Mouse (Mus musculus) liver, embryonic 14.5 days (tissue): ENCODE measurements at regions not wholly inside any gene's neighbourhood (a gene's known extent, or its start where the extent isn't known, plus 50 kb on each side); places are given as distances from the start of the nearest gene placed in this dataset.

Experiments used
- ATAC-seq: fragments of 200-750 bp; cut with Nextera tagmentation; 2 replicates; pipeline ENCODE4 v1.8.0; 2017; ENCODE audit warnings: moderate number of reproducible peaks, mild to moderate bottlenecking, moderate library complexity; ENCODE audit not compliant: insufficient read depth
- DNase-seq, 3 experiments: peaks; one replicate each; pipeline ENCODE4 v3.0.0-alpha.2; 2012 to 2013; ENCODE audit warnings: low read depth in 3 of 3, low spot score in 3 of 3
- H3K27ac ChIP-seq: fragments of 300-500 bp; sonication (generic); 2 replicates; pipeline ENCODE4 v1.5.1; 2014; ENCODE audit warnings: moderate library complexity, mild to moderate bottlenecking, control low read depth, inconsistent platforms
- H3K27me3 ChIP-seq: fragments of 300-500 bp; sonication (generic); 2 replicates; pipeline ENCODE4 v1.6.1; 2014; ENCODE audit warnings: mild to moderate bottlenecking, low read length, moderate library complexity; ENCODE audit not compliant: control insufficient read depth, insufficient read depth
- H3K36me3 ChIP-seq: fragments of 300-500 bp; sonication (generic); replicated peaks from 2 replicates; pipeline ENCODE4 v1.6.1; 2014; ENCODE audit warnings: low read depth; ENCODE audit not compliant: control insufficient read depth, insufficient read depth
- H3K4me1 ChIP-seq, 2 experiments: fragments of 200-500 bp in 1 of 2; fragments of 300-500 bp in 1 of 2; sonication (generic) in 1 of 2; replicated peaks; 2 replicates each; pipeline ENCODE4 v1.6.1; 2012 to 2014; ENCODE audit warnings: antibody characterized with exemption in 1 of 2, inconsistent platforms in 1 of 2, low read length in 1 of 2; ENCODE audit not compliant: control insufficient read depth in 2 of 2, insufficient read depth in 2 of 2
- H3K4me2 ChIP-seq: fragments of 300-500 bp; sonication (generic); 2 replicates; pipeline ENCODE4 v1.6.1; 2014; ENCODE audit warnings: low read depth, mild to moderate bottlenecking, control low read depth, moderate library complexity
- H3K4me3 ChIP-seq, 2 experiments: fragments of 200-500 bp in 1 of 2; fragments of 300-500 bp in 1 of 2; sonication (generic) in 1 of 2; 2 replicates each; pipeline ENCODE4 v1.5.1; 2012 to 2014; ENCODE audit warnings: low read depth in 2 of 2, low read length in 2 of 2, mild to moderate bottlenecking in 2 of 2, control low read depth in 1 of 2, inconsistent platforms in 1 of 2, moderate library complexity in 1 of 2; ENCODE audit not compliant: insufficient read depth in 1 of 2
- H3K9ac ChIP-seq: fragments of 300-500 bp; sonication (generic); replicated peaks from 2 replicates; pipeline ENCODE4 v1.6.1; 2014; ENCODE audit warnings: mild to moderate bottlenecking, control low read depth, moderate library complexity
- H3K9me3 ChIP-seq: fragments of 300-500 bp; sonication (generic); 2 replicates; pipeline ENCODE4 v1.6.1; 2016; ENCODE audit warnings: low read length, mixed read lengths; ENCODE audit not compliant: control insufficient read depth
- CTCF ChIP-seq: IDR thresholded peaks from 2 replicates; pipeline ENCODE4 v1.5.1; 2016; ENCODE audit warnings: antibody characterized with exemption, low read depth, control low read depth
- EP300 ChIP-seq: IDR thresholded peaks from 2 replicates; pipeline ENCODE4 v1.6.1; 2016; ENCODE audit warnings: antibody characterized with exemption, low read depth
- WGBS: fragments of 180-500 bp; shearing (Covaris S2); extraction: QIAGEN DNeasy Blood & Tissue Kit; methylation state at CpG from one replicate; pipeline ENCODE4 v1.1.7; 2014; ENCODE audit not compliant: insufficient replicate concordance; 5-methylcytosine and 5-hydroxymethylcytosine counted together

DNA sequence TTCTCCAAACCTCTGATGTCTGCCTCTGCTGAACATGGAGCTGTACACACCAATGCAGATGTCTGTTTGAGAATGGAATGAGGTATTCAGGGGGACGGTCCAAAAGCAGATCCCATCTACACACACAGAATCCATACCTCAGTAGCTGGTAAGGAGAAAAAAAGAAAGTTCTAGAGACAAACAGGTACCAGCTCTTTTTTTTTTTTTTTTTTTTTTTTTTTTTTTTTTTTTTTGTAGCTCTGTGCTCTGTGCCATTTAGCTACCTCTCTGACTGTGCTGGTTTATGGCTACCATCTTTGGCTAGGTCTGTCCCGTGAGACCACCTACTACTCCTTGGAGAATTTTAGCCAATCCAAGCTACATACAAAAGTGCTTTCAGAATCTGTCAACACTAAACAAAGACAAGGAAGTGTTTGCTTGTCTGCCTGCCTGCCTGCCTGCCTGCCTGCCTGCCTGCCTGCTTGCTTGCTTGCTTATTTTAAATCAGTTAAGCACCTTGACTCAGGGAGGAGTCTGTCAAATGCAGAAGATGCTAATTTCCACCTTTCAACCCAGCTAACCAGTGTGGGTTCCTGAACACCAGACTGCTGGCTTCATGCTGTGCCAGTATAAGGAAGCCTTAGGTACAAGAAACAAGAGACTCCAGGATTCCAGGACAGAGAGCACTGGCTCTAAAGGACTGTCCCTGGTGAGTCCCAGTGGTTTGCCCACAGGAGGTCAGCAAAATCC lies 190.0 kb upstream of the Cdh5 start:
- no peaks in the 10 kb centered on the region for H3K4me1 ChIP-seq
- H3K4me3 ChIP-seq: no peak overlapping the region
- WGBS: 58% methylated on average over 2 of the region's 2 CpGs
- no peak for DNase-seq
- H3K9me3 ChIP-seq: no peaks in the 10 kb centered on the region
- no peaks in the 10 kb centered on the region for H3K36me3 ChIP-seq
- no peak overlapping the region for H3K4me2 ChIP-seq
- H3K27me3 ChIP-seq: no peaks in the 10 kb centered on the region
- no peak for ATAC-seq
- H3K9ac ChIP-seq: no peak overlapping the region
- TF ChIP-seq CTCF: no peak
- H3K27ac ChIP-seq: no peak overlapping the region

GRCm38 (mm10) chr8:103912983-103913926 lies 188.2 kb upstream of the Cdh5 start:
- H3K27ac ChIP-seq: no peak overlapping the region
- no peak overlapping the region for H3K4me3 ChIP-seq
- DNase-seq (no peak), ATAC-seq (no peak)
- no peaks in the 10 kb centered on the region for H3K4me1 ChIP-seq
- H3K4me2 ChIP-seq: no peak overlapping the region
- H3K9me3 ChIP-seq: no peaks in the 10 kb centered on the region
- 59% methylated on average over 9 of the region's 9 CpGs for WGBS
- no peaks in the 10 kb centered on the region for H3K36me3 ChIP-seq
- no peak overlapping the region for H3K9ac ChIP-seq
- H3K27me3 ChIP-seq: no peaks in the 10 kb centered on the region
- TF ChIP-seq EP300: no peak

DNA sequence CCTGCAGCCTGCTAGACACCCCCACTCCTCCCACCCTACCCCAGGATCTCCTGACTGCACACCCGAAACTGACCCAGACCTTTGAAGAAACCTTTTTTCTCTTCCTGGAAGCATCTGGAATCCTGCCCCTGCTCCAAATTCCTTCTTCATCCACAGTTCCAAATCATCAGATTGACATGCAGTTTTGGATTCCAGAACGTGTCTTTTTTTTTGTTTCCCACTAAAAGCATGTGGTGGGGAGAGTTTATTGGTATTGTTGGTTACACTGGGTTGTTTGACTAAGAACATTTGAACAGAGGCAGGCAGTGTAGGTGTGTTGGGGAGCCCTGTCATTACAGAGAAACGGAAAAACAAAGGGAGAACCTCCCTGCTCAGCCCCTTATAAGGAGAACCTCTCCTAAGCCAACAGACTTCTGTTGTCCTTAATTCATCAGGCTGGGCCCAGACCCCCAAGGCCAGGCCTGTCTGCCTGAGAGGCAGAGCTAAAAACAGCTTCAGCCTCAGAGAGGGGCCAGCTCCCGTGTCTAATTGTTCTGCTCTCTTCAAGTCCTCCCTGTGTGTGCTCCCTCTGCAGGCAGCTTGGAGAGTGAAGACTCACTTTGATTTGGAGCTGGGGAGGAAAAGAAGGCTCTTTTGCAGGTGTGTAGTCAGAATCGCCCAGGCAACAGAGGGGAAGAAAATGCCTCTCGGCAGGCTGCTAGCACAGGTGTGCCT lies 187.3 kb upstream of the Cdh5 start:
- H3K4me2 ChIP-seq: no peak overlapping the region
- no peak overlapping the region for H3K4me3 ChIP-seq
- WGBS: 42% methylated on average over 6 of the region's 6 CpGs
- no peak overlapping the region for H3K27ac ChIP-seq
- ATAC-seq: no peak
- no peak for DNase-seq
- H3K4me1 ChIP-seq: no peaks in the 10 kb centered on the region
- H3K36me3 ChIP-seq: no peaks in the 10 kb centered on the region
- no peaks in the 10 kb centered on the region for H3K9me3 ChIP-seq
- no peak for TF ChIP-seq CTCF
- TF ChIP-seq EP300: no peak
- no peaks in the 10 kb centered on the region for H3K27me3 ChIP-seq
- H3K9ac ChIP-seq: no peak overlapping the region

DNA sequence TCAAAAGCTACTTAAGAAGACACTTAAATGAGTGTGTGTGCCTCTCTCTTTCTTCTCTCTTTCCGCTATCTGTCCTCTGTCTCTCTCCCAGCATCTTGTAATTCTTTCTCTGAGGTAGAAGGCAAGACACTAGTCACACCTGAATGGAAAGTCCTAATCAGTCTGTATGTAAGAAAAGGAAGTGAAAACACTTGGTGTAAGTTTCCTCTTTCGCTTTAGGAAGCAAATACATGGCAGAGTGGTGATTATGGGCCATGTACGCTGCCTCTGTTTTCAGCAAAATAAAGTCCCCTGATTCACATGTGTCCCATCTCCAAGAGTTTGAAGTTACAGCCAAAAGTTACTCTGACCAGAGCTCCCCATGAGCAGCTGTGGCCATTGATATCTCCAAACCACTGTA lies 182.1 kb upstream of the Cdh5 start:
- H3K27ac ChIP-seq: no peak overlapping the region
- H3K36me3 ChIP-seq: no peaks in the 10 kb centered on the region
- H3K27me3 ChIP-seq: no peaks in the 10 kb centered on the region
- no peak overlapping the region for H3K4me3 ChIP-seq
- H3K4me2 ChIP-seq: no peak overlapping the region
- no peaks in the 10 kb centered on the region for H3K4me1 ChIP-seq
- TF ChIP-seq CTCF: no peak
- no peak for TF ChIP-seq EP300
- ATAC-seq (no peak), DNase-seq (no peak)
- no peak overlapping the region for H3K9ac ChIP-seq
- no peaks in the 10 kb centered on the region for H3K9me3 ChIP-seq
- 59% methylated on average over 3 of the region's 3 CpGs for WGBS

DNA sequence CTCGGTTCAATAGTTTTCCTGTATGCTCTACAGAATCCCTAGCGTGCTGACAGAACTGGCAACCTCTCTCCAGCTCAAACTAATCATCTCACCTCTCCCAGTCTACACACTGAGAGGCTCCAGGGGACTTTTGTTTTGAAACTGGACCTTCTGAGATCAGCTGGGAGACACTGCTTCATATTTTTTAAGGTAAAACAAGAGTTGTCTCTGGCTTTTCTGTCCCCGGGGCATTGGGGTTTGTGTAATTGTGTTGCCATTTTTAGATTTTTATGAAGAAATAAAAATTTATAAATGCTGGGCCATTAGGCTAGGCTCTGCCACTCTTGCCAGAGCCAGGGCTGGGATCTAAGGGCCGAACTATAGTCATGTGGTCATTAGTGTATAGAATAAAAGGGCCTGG lies 179.8 kb upstream of the Cdh5 start:
- no peaks in the 10 kb centered on the region for H3K9me3 ChIP-seq
- no peak overlapping the region for H3K9ac ChIP-seq
- no peaks in the 10 kb centered on the region for H3K36me3 ChIP-seq
- no peaks in the 10 kb centered on the region for H3K27me3 ChIP-seq
- TF ChIP-seq EP300: no peak
- no peak for TF ChIP-seq CTCF
- ATAC-seq (no peak), DNase-seq (no peak)
- 64% methylated on average over 4 of the region's 4 CpGs for WGBS
- no peak overlapping the region for H3K4me3 ChIP-seq
- no peak overlapping the region for H3K4me2 ChIP-seq
- no peaks in the 10 kb centered on the region for H3K4me1 ChIP-seq
- no peak overlapping the region for H3K27ac ChIP-seq
